Mouse (Mus musculus): ENCODE data around the gene Melk.

Gene Melk

GRCm38 (mm10) chr4:44300781-44301750 lies at the start of gene Melk:
TSS of gene Melk (plus strand) at chr4:44300876.
- peak; percentile 69 to 79 for DNase-seq

- DNase-seq = no peak
These were observed 49.2 kb upstream of the Melk start for GRCm38 (mm10) chr4:44251521-44251920.

- DNase-seq = no peak
These were observed 48.4 kb upstream of the Melk start for GRCm38 (mm10) chr4:44251966-44252916.

GRCm38 (mm10) chr4:44253191-44253590 lies 47.5 kb upstream of the Melk start:
- no peak for DNase-seq

- no peak for DNase-seq
These were observed 46.1 kb upstream of the Melk start for GRCm38 (mm10) chr4:44254579-44254978.

GRCm38 (mm10) chr4:44259126-44259525 lies 41.5 kb upstream of the Melk start:
- DNase-seq = no peak

GRCm38 (mm10) chr4:44260244-44260643 lies 40.4 kb upstream of the Melk start:
- peak in 1 of 2 experiments; percentile 34 for DNase-seq

GRCm38 (mm10) chr4:44265500-44265899 lies 35.2 kb upstream of the Melk start:
- DNase-seq = no peak

GRCm38 (mm10) chr4:44267437-44267836 lies 33.2 kb upstream of the Melk start:
- DNase-seq = no peak

- DNase-seq = no peak
These were observed 31.3 kb upstream of the Melk start for GRCm38 (mm10) chr4:44269376-44269817.

- DNase-seq = no peak
These were observed 29.5 kb upstream of the Melk start for GRCm38 (mm10) chr4:44271134-44271533.

- DNase-seq = no peak
These were observed 18.9 kb upstream of the Melk start for GRCm38 (mm10) chr4:44281597-44282265.

- DNase-seq = peak; percentile 42 to 55
These were observed 8.1 kb upstream of the Melk start for GRCm38 (mm10) chr4:44292534-44292933.

GRCm38 (mm10) chr4:44295837-44296236 lies 4.8 kb upstream of the Melk start:
- DNase-seq = no peak

GRCm38 (mm10) chr4:44306585-44306984 lies 5.9 kb downstream of the Melk start:
- DNase-seq = no peak

GRCm38 (mm10) chr4:44310429-44310828 lies 9.8 kb downstream of the Melk start:
- DNase-seq = no peak

- DNase-seq = no peak
These were observed 10.2 kb downstream of the Melk start for GRCm38 (mm10) chr4:44310911-44311310.

GRCm38 (mm10) chr4:44316270-44316809 lies 15.7 kb downstream of the Melk start:
- DNase-seq = no peak

- DNase-seq = no peak
These were observed 19.8 kb downstream of the Melk start for GRCm38 (mm10) chr4:44320448-44320847.

- no peak for DNase-seq
These were observed 21.4 kb downstream of the Melk start for GRCm38 (mm10) chr4:44322124-44322523.

GRCm38 (mm10) chr4:44325453-44325852 lies 24.8 kb downstream of the Melk start:
- no peak for DNase-seq

GRCm38 (mm10) chr4:44326721-44327120 lies 26.0 kb downstream of the Melk start:
- DNase-seq = no peak
